Mouse (Mus musculus) layer of hippocampus, postnatal 14 days (tissue): ENCODE results near the gene Sertad1. TPM values are rescaled to one million over a fixed set of nuclear protein-coding genes. Genes with fewer than 3 reads are reported as not detected.

Experiments
- DNase-seq, 2 experiments: peaks; one replicate each; pipeline ENCODE4 v3.0.0; 2021 to 2022; ENCODE audit warnings: low spot score in 2 of 2, mixed read lengths in 1 of 2
- total RNA-seq, 2 experiments: library from RNA; stranded (reverse); gene quantifications; 2 replicates each; pipeline ENCODE4 v1.2.3; 2021

Sertad1 gene
- total RNA-seq, 2 experiments from 2014 or later: 6.1 to 6.9 TPM

GRCm38 (mm10) chr7:27538797-27539196, 52.1 kb downstream of the Sertad1 start:
- no peak for DNase-seq

Other genes starting within 250 kb of the Sertad1 start
- gene Numbl, start 228.5 kb upstream of the Sertad1 start, total RNA-seq: 100 to 1,000 TPM; 144 to 148 TPM
- 10 to 100 TPM; 55.0 to 55.3 TPM for gene Ltbp4, start 149.2 kb upstream of the Sertad1 start, total RNA-seq
- gene Shkbp1, start 130.9 kb upstream of the Sertad1 start, total RNA-seq: 10 to 100 TPM; 24.7 to 26.2 TPM
- gene Gm20479, start 129.5 kb upstream of the Sertad1 start, total RNA-seq: not detected
- 100 to 1,000 TPM; 108 to 123 TPM for gene Sptbn4, start 39.2 kb upstream of the Sertad1 start, total RNA-seq
- gene Blvrb, start 38.9 kb upstream of the Sertad1 start, total RNA-seq: 10 to 100 TPM; 15.6 to 15.8 TPM
- gene Sertad3, start 13.1 kb upstream of the Sertad1 start, total RNA-seq: 1 to 10 TPM; 3.7 to 4.4 TPM
- under 1 TPM; 0.65 to 0.98 TPM for gene Prx, start 12.4 kb downstream of the Sertad1 start, total RNA-seq
- gene Hipk4, start 36.4 kb downstream of the Sertad1 start, total RNA-seq: under 1 TPM in 1 of 2 experiments, not detected in 1; 0.35 TPM
- gene Pld3, start 66.3 kb downstream of the Sertad1 start, total RNA-seq: 100 to 1,000 TPM; 585 to 592 TPM
- gene 2310022A10Rik, start 66.3 kb downstream of the Sertad1 start, total RNA-seq: 10 to 100 TPM; 20.8 to 21.4 TPM
- 100 to 1,000 TPM in 1 of 2 experiments, 10 to 100 TPM in 1; 93.7 to 103 TPM for gene Akt2, start 104.6 kb downstream of the Sertad1 start, total RNA-seq
- gene Ttc9b, start 167.0 kb downstream of the Sertad1 start, total RNA-seq: 10 to 100 TPM; 81.8 to 84.7 TPM
- 100 to 1,000 TPM; 197 TPM for gene Map3k10, start 187.7 kb downstream of the Sertad1 start, total RNA-seq
- gene Zfp607b, start 202.4 kb downstream of the Sertad1 start, total RNA-seq: 10 to 100 TPM in 1 of 2 experiments, 1 to 10 TPM in 1; 7.3 to 10.3 TPM
- 10 to 100 TPM; 32.5 to 37.0 TPM for gene Zfp60, start 244.5 kb downstream of the Sertad1 start, total RNA-seq